Mouse (Mus musculus) forebrain, embryonic 16.5 days (tissue): Measurements from ENCODE around the gene Usp6nl. TPM values are rescaled to one million over a fixed set of nuclear protein-coding genes. Genes with fewer than 3 reads are reported as not detected.

Source experiments
- ATAC-seq: fragments of 200-750 bp; cut with Nextera tagmentation; 2 replicates; pipeline ENCODE4 v1.8.0; 2017; ENCODE audit warnings: mild to moderate bottlenecking, moderate library complexity
- H3K27ac ChIP-seq: fragments of 300-500 bp; sonication (generic); 2 replicates; pipeline ENCODE4 v1.5.1; 2014; ENCODE audit warnings: low read length, control low read depth
- H3K27me3 ChIP-seq: fragments of 300-500 bp; sonication (generic); replicated peaks from 2 replicates; pipeline ENCODE4 v1.6.1; 2014; ENCODE audit warnings: low read length; ENCODE audit not compliant: control insufficient read depth, insufficient read depth
- H3K36me3 ChIP-seq: fragments of 300-500 bp; sonication (generic); 2 replicates; pipeline ENCODE4 v1.6.1; 2014; ENCODE audit not compliant: control insufficient read depth, insufficient read depth
- H3K4me1 ChIP-seq: fragments of 300-500 bp; sonication (generic); replicated peaks from 2 replicates; pipeline ENCODE4 v1.6.1; 2014; ENCODE audit warnings: low read length; ENCODE audit not compliant: control insufficient read depth, insufficient read depth
- H3K4me2 ChIP-seq: fragments of 300-500 bp; sonication (generic); 2 replicates; pipeline ENCODE4 v1.6.1; 2014; ENCODE audit warnings: mild to moderate bottlenecking, low read length, control low read depth
- H3K4me3 ChIP-seq: fragments of 300-500 bp; sonication (generic); replicated peaks from 2 replicates; pipeline ENCODE4 v1.5.1; 2014; ENCODE audit warnings: mild to moderate bottlenecking, low read length, control low read depth
- H3K9ac ChIP-seq: fragments of 300-500 bp; sonication (generic); replicated peaks from 2 replicates; pipeline ENCODE4 v1.6.1; 2014; ENCODE audit warnings: low read depth, low read length, control low read depth
- H3K9me3 ChIP-seq: fragments of 300-500 bp; sonication (generic); 2 replicates; pipeline ENCODE4 v1.6.1; 2016; ENCODE audit warnings: low read length; ENCODE audit not compliant: control insufficient read depth
- WGBS: fragments of 180-500 bp; shearing (Covaris S2); extraction: QIAGEN DNeasy Blood & Tissue Kit; methylation state at CpG from one replicate; pipeline ENCODE4 v1.1.7; 2014; 5-methylcytosine and 5-hydroxymethylcytosine counted together
- polyA plus RNA-seq: library from polyadenylated mRNA; unstranded; fragments of >200 nt; fragmentation: Nextera tagmentation; extraction: Ambion mirVana; gene quantifications from 2 replicates; pipeline ENCODE4 v1.2.1, GENCODE M21; 2015

Usp6nl gene
- polyA plus RNA-seq, 1 experiment from 2014 or later, result 7.8 TPM

- H3K9me3 ChIP-seq, result no peaks in the 10 kb centered on the region
- no peaks in the 10 kb centered on the region for H3K4me1 ChIP-seq
- H3K9ac ChIP-seq, result no peak overlapping the region
- WGBS, result 88% methylated on average over 8 of the region's 8 CpGs
- no peaks in the 10 kb centered on the region for H3K27me3 ChIP-seq
- no peak overlapping the region for H3K4me2 ChIP-seq
- ATAC-seq, result no peak
- no peak overlapping the region for H3K27ac ChIP-seq
- no peaks in the 10 kb centered on the region for H3K36me3 ChIP-seq
- no peak overlapping the region for H3K4me3 ChIP-seq
Observed at GRCm38 (mm10) chr2:6379731-6380212, 57.3 kb downstream of the Usp6nl start.

- no peak for ATAC-seq
- Histone ChIP-seq H3K4me2 (no peak overlapping the region), H3K9ac (no peak overlapping the region), H3K4me1 (no peaks in the 10 kb centered on the region), H3K4me3 (no peak overlapping the region), H3K27me3 (no peaks in the 10 kb centered on the region), H3K27ac (no peak overlapping the region), H3K36me3 (no peaks in the 10 kb centered on the region), H3K9me3 (no peaks in the 10 kb centered on the region)
- 86% methylated on average over 9 of the region's 9 CpGs for WGBS
Observed at GRCm38 (mm10) chr2:6380401-6380800, 57.9 kb downstream of the Usp6nl start.

- no peak for ATAC-seq
- H3K4me3 ChIP-seq, result no peak overlapping the region
- H3K27ac ChIP-seq, result no peak overlapping the region
- no peaks in the 10 kb centered on the region for H3K9me3 ChIP-seq
- no peak overlapping the region for H3K4me2 ChIP-seq
- no peaks in the 10 kb centered on the region for H3K27me3 ChIP-seq
- H3K4me1 ChIP-seq, result peaks cover 2% of the 10 kb centered on the region; the same call in 1 of the 2 replicates
- 94% methylated on average over 14 of the region's 14 CpGs for WGBS
- H3K36me3 ChIP-seq, result no peaks in the 10 kb centered on the region
- H3K9ac ChIP-seq, result no peak overlapping the region
Observed at GRCm38 (mm10) chr2:6384407-6385146, 62.1 kb downstream of the Usp6nl start.

GRCm38 (mm10) chr2:6389162-6389561, 66.7 kb downstream of the Usp6nl start:
- Histone ChIP-seq H3K9me3 (no peaks in the 10 kb centered on the region), H3K9ac (no peak overlapping the region), H3K4me3 (no peak overlapping the region), H3K4me1 (peaks cover 2% of the 10 kb centered on the region; the same call in 1 of the 2 replicates), H3K27me3 (no peaks in the 10 kb centered on the region), H3K36me3 (no peaks in the 10 kb centered on the region), H3K27ac (no peak overlapping the region), H3K4me2 (no peak overlapping the region)
- ATAC-seq, result no peak
- 85% methylated on average over 3 of the region's 3 CpGs for WGBS

- peaks cover 2% of the 10 kb centered on the region; the same call in 1 of the 2 replicates for H3K4me1 ChIP-seq
- 78% methylated on average over 2 of the region's 3 CpGs for WGBS
- no peak overlapping the region for H3K27ac ChIP-seq
- H3K4me2 ChIP-seq, result no peak overlapping the region
- no peaks in the 10 kb centered on the region for H3K9me3 ChIP-seq
- H3K36me3 ChIP-seq, result no peaks in the 10 kb centered on the region
- H3K27me3 ChIP-seq, result no peaks in the 10 kb centered on the region
- H3K9ac ChIP-seq, result no peak overlapping the region
- no peak overlapping the region for H3K4me3 ChIP-seq
- ATAC-seq, result no peak
Observed at GRCm38 (mm10) chr2:6391261-6391660, 68.8 kb downstream of the Usp6nl start.

- Histone ChIP-seq H3K27me3 (no peaks in the 10 kb centered on the region), H3K4me3 (no peak overlapping the region), H3K27ac (no peak overlapping the region), H3K36me3 (no peaks in the 10 kb centered on the region), H3K9me3 (no peaks in the 10 kb centered on the region), H3K4me2 (no peak overlapping the region), H3K4me1 (peaks cover 2% of the 10 kb centered on the region; the same call in 1 of the 2 replicates), H3K9ac (no peak overlapping the region)
- no peak for ATAC-seq
- WGBS, result 92% methylated on average over 6 of the region's 6 CpGs
Observed at GRCm38 (mm10) chr2:6391940-6392339, 69.5 kb downstream of the Usp6nl start.

GRCm38 (mm10) chr2:6395851-6396625, 73.6 kb downstream of the Usp6nl start:
- Histone ChIP-seq H3K9me3 (no peaks in the 10 kb centered on the region), H3K4me3 (no peak overlapping the region), H3K27ac (no peak overlapping the region), H3K36me3 (no peaks in the 10 kb centered on the region), H3K4me2 (no peak overlapping the region), H3K4me1 (no peaks in the 10 kb centered on the region; the same call in 1 of the 2 replicates), H3K27me3 (no peaks in the 10 kb centered on the region), H3K9ac (no peak overlapping the region)
- 74% methylated on average over 7 of the region's 7 CpGs for WGBS
- ATAC-seq, result no peak

- Histone ChIP-seq H3K27ac (no peak overlapping the region), H3K27me3 (no peaks in the 10 kb centered on the region), H3K4me2 (no peak overlapping the region), H3K36me3 (no peaks in the 10 kb centered on the region), H3K4me3 (no peak overlapping the region), H3K9ac (no peak overlapping the region), H3K9me3 (no peaks in the 10 kb centered on the region), H3K4me1 (no peaks in the 10 kb centered on the region; the same call in 1 of the 2 replicates)
- no peak for ATAC-seq
- WGBS, result 72% methylated on average over 1 of the region's 1 CpGs
Observed at GRCm38 (mm10) chr2:6396626-6397146, 74.2 kb downstream of the Usp6nl start.

- Histone ChIP-seq H3K9ac (no peak overlapping the region), H3K4me1 (no peaks in the 10 kb centered on the region; the same call in 1 of the 2 replicates)
- WGBS, result 21% methylated on average over 3 of the region's 3 CpGs
Observed at GRCm38 (mm10) chr2:6397166-6397565, 74.7 kb downstream of the Usp6nl start.

More at GRCm38 (mm10) chr2:6397166-6397565, 74.7 kb downstream of the Usp6nl start:
- H3K4me2 ChIP-seq, result no peak overlapping the region
- no peaks in the 10 kb centered on the region for H3K9me3 ChIP-seq
- H3K4me3 ChIP-seq, result no peak overlapping the region
- H3K36me3 ChIP-seq, result no peaks in the 10 kb centered on the region
- no peak overlapping the region for H3K27ac ChIP-seq
- no peak for ATAC-seq
- no peaks in the 10 kb centered on the region for H3K27me3 ChIP-seq
